Mouse (Mus musculus): ENCODE measurements at regions not wholly inside any gene's neighbourhood (a gene's known extent, or its start where the extent isn't known, plus 50 kb on each side); places are given as distances from the start of the nearest gene placed in this dataset.
"Not testable (repeated sequence)": the region's sequence is repeated elsewhere in the genome, so short reads cannot be mapped to it uniquely, and the experiment has no call there.

- not testable (repeated sequence) for TF ChIP-seq POLR2A, EP300 (IDR thresholded peaks at IDR 0.05; ENCODE audit: insufficient read depth, low read depth, low read length)
These were observed 173.5 kb downstream of the Btbd35f17 start for GRCm38 (mm10) chrX:4543981-4544380.
